Mouse (Mus musculus) cerebellum, postnatal 4 days (tissue): ENCODE results near the gene Arhgef38.

Experiments used
- DNase-seq, 2 experiments: peaks; one replicate each; pipeline ENCODE4 v3.0.0; 2022; ENCODE audit warnings: low spot score in 2 of 2, mixed read lengths in 1 of 2

The Arhgef38 gene

GRCm38 (mm10) chr3:133165130-133165529 is 69.6 kb downstream of the Arhgef38 start:
- no peak for DNase-seq

- DNase-seq: no peak
These were observed 70.8 kb downstream of the Arhgef38 start for GRCm38 (mm10) chr3:133163913-133164406.

GRCm38 (mm10) chr3:133163174-133163573 is 71.6 kb downstream of the Arhgef38 start:
- DNase-seq: no peak

GRCm38 (mm10) chr3:133161407-133161806 is 73.3 kb downstream of the Arhgef38 start:
- no peak for DNase-seq

GRCm38 (mm10) chr3:133158260-133158659 is 76.5 kb downstream of the Arhgef38 start:
- DNase-seq: no peak

- no peak for DNase-seq
These were observed 80.1 kb downstream of the Arhgef38 start for GRCm38 (mm10) chr3:133154683-133155082.

GRCm38 (mm10) chr3:133153629-133154028 is 81.1 kb downstream of the Arhgef38 start:
- no peak for DNase-seq

- no peak for DNase-seq
These were observed 81.9 kb downstream of the Arhgef38 start for GRCm38 (mm10) chr3:133152831-133153230.

GRCm38 (mm10) chr3:133151629-133152028 is 83.1 kb downstream of the Arhgef38 start:
- DNase-seq: no peak

GRCm38 (mm10) chr3:133144511-133145147 is 90.1 kb downstream of the Arhgef38 start:
- no peak for DNase-seq

- no peak for DNase-seq
These were observed 92.9 kb downstream of the Arhgef38 start for GRCm38 (mm10) chr3:133141877-133142276.

GRCm38 (mm10) chr3:133132611-133133010 is 102.1 kb downstream of the Arhgef38 start:
- no peak for DNase-seq

- DNase-seq: no peak
These were observed 103.4 kb downstream of the Arhgef38 start for GRCm38 (mm10) chr3:133131372-133131771.

GRCm38 (mm10) chr3:133113281-133113680 is 121.5 kb downstream of the Arhgef38 start:
- no peak for DNase-seq

GRCm38 (mm10) chr3:133111741-133112140 is 123.0 kb downstream of the Arhgef38 start:
- peak in 1 of 2 experiments; percentile 21 for DNase-seq

GRCm38 (mm10) chr3:133109844-133110243 is 124.9 kb downstream of the Arhgef38 start:
- no peak for DNase-seq

GRCm38 (mm10) chr3:133108731-133109130 is 126.0 kb downstream of the Arhgef38 start:
- no peak for DNase-seq

GRCm38 (mm10) chr3:133104436-133104835 is 130.3 kb downstream of the Arhgef38 start:
- no peak for DNase-seq

GRCm38 (mm10) chr3:133103768-133104167 is 131.0 kb downstream of the Arhgef38 start:
- no peak for DNase-seq

GRCm38 (mm10) chr3:133098909-133099308 is 135.8 kb downstream of the Arhgef38 start:
- no peak for DNase-seq

GRCm38 (mm10) chr3:133098336-133098735 is 136.4 kb downstream of the Arhgef38 start:
- DNase-seq: no peak

GRCm38 (mm10) chr3:133097936-133098335 is 136.8 kb downstream of the Arhgef38 start:
- DNase-seq: no peak

GRCm38 (mm10) chr3:133094305-133094704 is 140.4 kb downstream of the Arhgef38 start:
- no peak for DNase-seq

- DNase-seq: no peak
These were observed 141.8 kb downstream of the Arhgef38 start for GRCm38 (mm10) chr3:133092936-133093335.
